Mouse (Mus musculus): ENCODE data around the gene Kif5a. TPM values are rescaled to one million over a fixed set of nuclear protein-coding genes. Genes with fewer than 3 reads are reported as not detected.

The Kif5a gene
- total and polyA plus RNA-seq, 3 experiments = 0.14 to 2.1 TPM; not detected in 1

DNA sequence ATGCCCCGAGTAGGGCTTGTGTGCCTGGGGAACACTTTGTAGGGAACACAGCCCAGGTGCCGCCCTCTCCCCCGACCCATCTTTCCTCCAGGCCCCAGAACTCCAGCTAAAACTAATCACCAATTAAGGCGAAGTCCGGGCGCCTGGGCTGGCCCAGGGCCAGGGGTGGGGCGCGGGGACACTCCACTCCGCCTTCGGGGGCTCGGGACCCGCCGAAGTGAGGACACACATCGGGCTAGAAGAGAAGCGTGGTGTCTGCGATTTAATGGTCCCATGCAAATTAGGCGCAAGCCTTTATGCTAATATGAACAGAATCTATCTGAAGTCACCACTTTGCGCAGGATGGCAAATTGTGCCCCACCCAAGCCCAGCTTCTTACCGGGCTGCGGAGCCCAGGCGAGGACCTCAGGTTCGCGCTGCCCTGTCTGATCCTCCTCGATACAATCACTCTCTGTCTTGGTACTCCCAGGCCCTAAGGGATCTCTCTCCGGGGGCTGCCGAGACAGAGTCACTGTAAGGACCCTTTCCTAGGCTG is 74.0 kb downstream of the Kif5a start:
- TF ChIP-seq NRF1 (IDR thresholded peaks at IDR 0.05; ENCODE audit: low read depth, low read length) = no peak
- H3K9ac ChIP-seq (ENCODE audit: insufficient read depth, low read depth) = peak overlapping the region; percentile 45
- H3K79me2 ChIP-seq (replicated peaks; ENCODE audit: control insufficient read depth, extremely low read depth, insufficient read depth, poor library complexity, severe bottlenecking) = no peaks in the 10 kb centered on the region
- in situ Hi-C loops (cut with MboI; ENCODE audit: low pct_ligation_motif_present, low pct_unique_long_range_greater_than_20kb, low sequenced_read_pairs) = no loop called here
- H3K4me1 ChIP-seq (ENCODE audit: control insufficient read depth in 1 of 2, insufficient read depth in 2 of 2) = peaks cover 0 to 26% of the 10 kb centered on the region in 2 experiments; a peak in 1 of 4 replicates
- DNase-seq (ENCODE audit: extremely low read depth) = no peak
- H3K27me3 ChIP-seq (replicated peaks) = no peaks in the 10 kb centered on the region
- H3K36me3 ChIP-seq (replicated peaks in 1 of 2; ENCODE audit: control insufficient read depth in 1 of 2, insufficient read depth in 1 of 2, low read length in 1 of 2) = peaks cover 18 to 53% of the 10 kb centered on the region in 2 experiments
- H3K9me3 ChIP-seq (replicated peaks; ENCODE audit: low read length) = peaks cover 7% of the 10 kb centered on the region
- no peak overlapping the region for H3K27ac ChIP-seq (ENCODE audit: insufficient read depth, low read depth)
- no peak overlapping the region for H3K4me3 ChIP-seq (replicated peaks in 1 of 3; ENCODE audit: low read depth in 2 of 3, low read length in 2 of 3, poor library complexity in 1 of 3)
- dilution Hi-C loops (cut with MboI; ENCODE audit: extremely low pct_ligation_motif_present, extremely low pct_unique_long_range_greater_than_20kb, low sequenced_read_pairs) = no loop called here
- H3K4me2 ChIP-seq (ENCODE audit: insufficient read depth, low read depth, poor library complexity, severe bottlenecking) = peak overlapping the region; percentile 70

GRCm38 (mm10) chr10:127188465-127189115 is 74.6 kb downstream of the Kif5a start:
- in situ Hi-C loops (cut with MboI; ENCODE audit: low pct_ligation_motif_present, low pct_unique_long_range_greater_than_20kb, low sequenced_read_pairs) = no loop called here
- no peak overlapping the region for H3K27ac ChIP-seq (ENCODE audit: insufficient read depth, low read depth)
- no peak for TF ChIP-seq USF2 (conservative IDR thresholded peaks at IDR 0.05; ENCODE audit: low read depth, low read length)
- TF ChIP-seq CHD2 (IDR thresholded peaks at IDR 0.05; ENCODE audit: low read length) = peak; percentile 61
- no peak for TF ChIP-seq MYC (IDR thresholded peaks at IDR 0.05; ENCODE audit: low read depth, low read length)
- no peak for TF ChIP-seq ZC3H11A (IDR thresholded peaks at IDR 0.05; ENCODE audit: low read depth, low read length)
- TF ChIP-seq USF1 (IDR thresholded peaks at IDR 0.05; ENCODE audit: low read depth, low read length) = no peak
- TF ChIP-seq HCFC1 (IDR thresholded peaks at IDR 0.05; ENCODE audit: low read depth, low read length) = peak; percentile 24; the same call in 1 of the 2 replicates
- no peak for TF ChIP-seq MAFK (IDR thresholded peaks at IDR 0.05; ENCODE audit: insufficient replicate concordance, low read length)
- TF ChIP-seq NELFE (IDR thresholded peaks at IDR 0.05; ENCODE audit: low read depth, low read length) = peak; percentile 77; the same call in 1 of the 2 replicates
- TF ChIP-seq POLR2A (IDR thresholded peaks at IDR 0.05; ENCODE audit: low read depth, low read length) = peak; percentile 72
- TF ChIP-seq EP300 (IDR thresholded peaks at IDR 0.05; ENCODE audit: low read length) = no peak
- TF ChIP-seq E2F4 (IDR thresholded peaks at IDR 0.05; ENCODE audit: insufficient replicate concordance, low read depth, low read length) = no peak
- no peak for TF ChIP-seq BHLHE40 (IDR thresholded peaks at IDR 0.05; ENCODE audit: low read depth, low read length)
- no peak for TF ChIP-seq RAD21 (IDR thresholded peaks at IDR 0.05; ENCODE audit: low read depth, low read length)
- TF ChIP-seq IRF4 (IDR thresholded peaks at IDR 0.05; ENCODE audit: low read depth, low read length) = no peak
- TF ChIP-seq CTCF (conservative IDR thresholded peaks at IDR 0.05 in 1 of 2, IDR thresholded peaks at IDR 0.05 in 1 of 2; ENCODE audit: low read depth in 2 of 2, low read length in 2 of 2) = no peak
- peak; percentile 51; the same call in 1 of the 2 replicates for TF ChIP-seq MXI1 (IDR thresholded peaks at IDR 0.05; ENCODE audit: low read depth, low read length)
- TF ChIP-seq ELF1 (IDR thresholded peaks at IDR 0.05; ENCODE audit: low read depth, low read length) = 0 out of 2 replicates have a peak, but pooled peaks have one; percentile 26
- no peak for TF ChIP-seq SMC3 (IDR thresholded peaks at IDR 0.05; ENCODE audit: low read depth, low read length)
- TF ChIP-seq UBTF (IDR thresholded peaks at IDR 0.05; ENCODE audit: low read depth, low read length) = no peak
- peak; percentile 41; the same call in 1 of the 2 replicates for TF ChIP-seq MAZ (IDR thresholded peaks at IDR 0.05; ENCODE audit: low read depth, low read length)
- no peak for TF ChIP-seq MEF2A (IDR thresholded peaks at IDR 0.05; ENCODE audit: borderline replicate concordance, low read depth, low read length)
- no peak for TF ChIP-seq ETS1 (conservative IDR thresholded peaks at IDR 0.05; ENCODE audit: low read depth, low read length)
- no peak for TF ChIP-seq JUN (IDR thresholded peaks at IDR 0.05; ENCODE audit: insufficient read depth, low read depth, low read length)
- TF ChIP-seq RCOR1 (conservative IDR thresholded peaks at IDR 0.05; ENCODE audit: low read depth, low read length) = no peak
- TF ChIP-seq ZKSCAN1 (IDR thresholded peaks at IDR 0.05; ENCODE audit: borderline replicate concordance, low read depth, low read length) = no peak
- TF ChIP-seq POLR2AphosphoS2 (IDR thresholded peaks at IDR 0.05; ENCODE audit: low read depth, low read length) = no peak
- no peak for TF ChIP-seq NRF1 (IDR thresholded peaks at IDR 0.05; ENCODE audit: low read depth, low read length)
- TF ChIP-seq GABPA (IDR thresholded peaks at IDR 0.05; ENCODE audit: insufficient replicate concordance, low read depth, low read length) = no peak
- TF ChIP-seq KAT2A (IDR thresholded peaks at IDR 0.05; ENCODE audit: insufficient replicate concordance, low read length) = no peak
- TF ChIP-seq ZMIZ1 (IDR thresholded peaks at IDR 0.05; ENCODE audit: low read depth, low read length) = peak; percentile 55; the same call in 1 of the 2 replicates
- TF ChIP-seq PAX5 (IDR thresholded peaks at IDR 0.05; ENCODE audit: low read length) = no peak

More at GRCm38 (mm10) chr10:127188465-127189115, 74.6 kb downstream of the Kif5a start:
- Histone ChIP-seq H3K4me3 (replicated peaks in 1 of 3; ENCODE audit: low read depth in 2 of 3, low read length in 2 of 3, poor library complexity in 1 of 3) (peak overlapping the region; percentile 60 to 76 (median 68)), H3K36me3 (replicated peaks in 1 of 2; ENCODE audit: control insufficient read depth in 1 of 2, insufficient read depth in 1 of 2, low read length in 1 of 2) (peaks cover 18 to 58% of the 10 kb centered on the region in 2 experiments), H3K9me3 (replicated peaks; ENCODE audit: low read length) (peaks cover 7% of the 10 kb centered on the region), H3K4me1 (ENCODE audit: control insufficient read depth in 1 of 2, insufficient read depth in 2 of 2) (peaks cover 0 to 25% of the 10 kb centered on the region in 2 experiments; a peak in 1 of 4 replicates), H3K79me2 (replicated peaks; ENCODE audit: control insufficient read depth, extremely low read depth, insufficient read depth, poor library complexity, severe bottlenecking) (no peaks in the 10 kb centered on the region), H3K27me3 (replicated peaks) (no peaks in the 10 kb centered on the region), H3K4me2 (ENCODE audit: insufficient read depth, low read depth, poor library complexity, severe bottlenecking) (peak overlapping the region; percentile 79), H3K9ac (ENCODE audit: insufficient read depth, low read depth) (peak overlapping the region; percentile 79)
- DNase-seq (ENCODE audit: extremely low read depth) = peak; percentile 47
- dilution Hi-C loops (cut with MboI; ENCODE audit: extremely low pct_ligation_motif_present, extremely low pct_unique_long_range_greater_than_20kb, low sequenced_read_pairs) = no loop called here
